Mouse (Mus musculus) bone marrow macrophage, adult 2 months (primary cell): ENCODE results near the gene Gm26920.

ENCODE experiments used
- CTCF ChIP-seq: IDR thresholded peaks from 2 replicates; pipeline ENCODE4 v1.5.1; 2012; ENCODE audit warnings: low read depth, mild to moderate bottlenecking, low read length, moderate library complexity
- POLR2A ChIP-seq: IDR thresholded peaks from 2 replicates; pipeline ENCODE4 v1.6.1; 2012; ENCODE audit warnings: mild to moderate bottlenecking, low read depth, low read length, borderline replicate concordance

DNA sequence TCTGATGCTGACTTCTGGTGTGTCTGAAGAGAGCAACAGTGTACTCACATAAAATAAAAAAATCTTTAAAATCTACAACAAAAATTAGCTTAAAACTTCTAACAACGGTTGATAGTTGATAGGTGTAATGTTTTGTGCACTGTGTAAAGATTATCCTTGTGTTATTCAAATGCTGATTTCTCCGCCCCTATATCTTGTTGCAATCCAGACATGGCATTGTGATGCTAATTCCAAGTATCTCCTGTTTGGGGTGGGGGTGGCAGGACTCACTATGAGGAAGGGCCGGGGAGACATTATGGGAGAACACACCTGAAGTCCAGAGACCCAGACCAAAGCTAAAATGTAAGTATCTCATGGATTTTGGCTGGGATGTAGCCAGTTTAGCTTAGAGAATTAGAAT, 58.8 kb downstream of the Gm26920 start:
- TF ChIP-seq CTCF, result no peak
- no peak for TF ChIP-seq POLR2A
